Mouse (Mus musculus): Measurements from ENCODE around the gene Efemp2. TPM values are rescaled to one million over a fixed set of nuclear protein-coding genes. Genes with fewer than 3 reads are reported as not detected.

Gene Efemp2
- 1 to 10 TPM; 1.1 to 2.2 TPM for polyA plus RNA-seq (2017; shearing (Covaris generic))

DNA sequence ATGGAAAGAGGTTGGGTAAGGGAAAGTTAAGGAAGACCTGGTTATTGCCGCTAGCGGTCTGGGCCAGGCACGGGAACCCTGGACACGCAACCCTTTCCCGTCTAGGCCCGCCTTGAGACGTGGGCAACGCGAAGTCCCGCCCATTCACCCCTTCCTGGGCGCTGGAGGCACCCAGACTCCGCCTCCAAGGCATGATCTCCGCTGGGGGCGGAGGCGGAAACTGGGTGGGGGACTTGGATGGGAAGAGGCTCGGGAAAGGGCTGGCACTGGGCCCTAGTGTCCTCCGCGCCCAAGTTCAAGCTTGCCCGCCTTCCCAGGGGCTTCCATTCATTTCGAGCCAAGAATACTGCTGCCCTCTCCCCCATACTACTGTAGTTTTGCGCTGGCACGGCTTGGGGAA, at the start of gene Efemp2:
Gene Efemp2, plus strand, starts transcription at position 235 of the 400 bp plus-strand sequence.

DNA sequence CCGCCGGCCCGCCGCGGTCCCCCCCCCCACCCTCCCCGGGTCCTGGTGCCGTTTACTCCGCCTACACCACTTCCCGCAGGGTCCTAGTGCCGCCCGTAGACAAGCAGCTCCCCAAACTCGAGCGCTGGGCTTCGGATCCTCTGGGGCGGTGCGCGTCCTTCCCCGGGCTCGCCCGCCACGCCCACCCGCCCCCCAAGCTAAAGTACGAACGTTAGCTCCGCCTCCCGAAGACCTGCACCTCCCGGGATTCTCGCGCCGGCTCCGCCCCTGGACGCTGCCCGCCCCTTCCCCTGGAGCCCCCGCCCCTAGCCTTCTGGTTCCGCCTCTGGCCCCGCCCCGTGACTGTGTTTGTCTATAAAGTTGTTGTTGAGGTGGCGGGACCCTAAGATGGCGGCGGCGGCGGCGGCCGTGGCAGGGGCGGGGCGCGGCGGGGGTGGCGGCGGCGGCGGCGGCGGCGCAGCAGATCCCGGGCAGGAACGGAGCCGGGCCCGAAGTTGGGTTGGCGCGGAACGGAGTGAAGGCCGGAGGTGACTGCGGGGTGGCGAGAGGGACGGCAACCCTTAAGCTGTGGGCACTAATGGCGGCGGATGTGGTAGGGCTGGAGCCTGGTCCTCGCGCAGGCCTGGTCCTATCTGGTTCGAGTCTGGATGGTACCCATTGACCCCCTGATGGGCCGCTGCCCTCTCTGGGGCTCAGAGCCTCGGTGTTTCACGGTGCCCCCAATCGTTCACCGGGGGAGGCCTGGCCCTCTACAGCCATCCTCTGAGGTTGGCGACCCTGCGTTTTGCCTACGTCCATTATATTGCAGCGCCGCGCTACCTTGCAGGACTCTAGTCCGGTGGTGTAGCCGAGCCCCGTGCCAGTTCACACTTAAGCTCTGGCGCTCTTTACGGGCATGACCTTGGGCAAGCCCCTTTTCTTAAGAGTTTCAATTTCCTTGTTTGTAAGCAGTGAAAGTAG, 48.7 kb upstream of the Efemp2 start, which contains the start of the genes Drap1 and AI837181:
Gene Drap1, minus strand, starts transcription at position 198 of the 960 bp plus-strand sequence.
Gene AI837181, plus strand, starts transcription at position 363 of the 960 bp plus-strand sequence.

DNA sequence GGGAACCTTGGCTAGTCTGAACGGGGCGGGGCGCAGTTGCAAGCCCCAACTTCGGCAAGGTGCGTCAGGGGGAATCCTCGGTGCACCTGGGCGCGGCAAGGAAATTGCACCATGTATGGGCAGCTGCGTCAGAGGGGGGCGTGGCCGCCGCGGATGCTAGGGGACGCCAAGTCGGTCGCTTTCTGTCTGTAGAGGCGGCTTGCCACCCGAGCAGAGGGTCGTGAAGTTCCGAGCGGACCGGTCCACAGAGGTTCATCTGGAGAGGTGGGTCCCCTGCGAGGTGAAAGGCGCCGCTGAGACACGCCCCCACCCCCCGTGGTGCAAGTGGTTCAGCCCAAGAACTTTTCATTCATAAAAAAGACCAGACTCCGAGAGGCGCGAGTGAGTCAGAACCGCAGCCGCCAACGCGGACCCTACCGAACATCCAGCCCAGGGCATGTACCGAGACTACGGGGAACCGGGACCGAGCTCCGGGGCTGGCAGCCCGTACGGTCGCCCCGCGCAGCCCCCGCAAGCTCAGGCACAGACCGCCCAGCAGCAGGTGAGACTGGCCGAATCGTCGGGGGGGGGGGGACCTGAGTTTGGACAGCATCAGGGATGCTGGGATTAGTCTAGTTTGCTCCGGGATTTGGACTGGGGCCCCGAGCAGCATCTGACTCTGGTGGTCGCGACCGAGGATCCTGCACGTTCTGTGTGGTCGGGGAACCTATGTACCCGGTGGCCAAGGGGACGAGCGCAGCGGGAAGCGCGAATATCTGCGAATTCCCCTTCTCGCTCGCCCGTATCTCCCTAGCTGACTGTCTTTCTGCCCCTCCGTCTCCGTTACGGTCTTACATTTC, 26.0 kb upstream of the Efemp2 start, which contains the start of gene Fosl1:
Gene Fosl1, plus strand, starts transcription at position 33 of the 839 bp plus-strand sequence.

DNA sequence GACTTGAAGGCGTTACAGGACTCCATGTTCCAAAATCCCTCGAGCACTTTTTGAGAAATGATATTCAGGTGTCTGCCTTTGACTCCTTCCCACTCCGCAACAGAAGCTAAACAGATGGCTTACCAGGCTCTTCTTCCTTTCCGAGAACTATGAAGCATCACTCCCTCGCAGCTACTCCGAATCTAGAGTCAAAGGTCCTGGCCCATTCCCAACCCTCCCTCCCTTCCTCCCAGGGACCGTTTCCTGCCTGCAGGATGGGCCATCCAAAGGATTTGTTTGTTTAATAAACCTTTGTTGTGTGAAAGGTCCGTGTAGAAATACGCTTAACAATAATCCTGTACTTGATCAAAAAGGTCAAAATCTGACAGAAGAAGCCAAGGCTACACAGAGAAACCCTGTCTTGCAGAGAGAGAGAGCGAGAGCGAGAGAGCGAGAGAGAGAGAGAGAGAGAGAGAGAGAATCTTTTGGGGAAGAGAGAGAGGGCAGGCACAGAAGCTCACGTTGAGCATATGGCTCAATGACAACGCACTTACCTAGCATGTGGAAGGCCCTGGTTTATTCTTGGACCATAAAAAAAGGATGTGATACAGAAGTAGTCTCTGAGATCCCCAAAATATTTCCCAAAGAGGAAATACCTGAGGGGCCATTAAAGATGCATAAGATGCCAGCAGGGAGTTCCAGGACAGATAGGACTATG, 15.9 kb upstream of the Efemp2 start, which contains the start of gene Ccdc85b:
Gene Ccdc85b, minus strand, starts transcription at position 149 of the 697 bp plus-strand sequence.

DNA sequence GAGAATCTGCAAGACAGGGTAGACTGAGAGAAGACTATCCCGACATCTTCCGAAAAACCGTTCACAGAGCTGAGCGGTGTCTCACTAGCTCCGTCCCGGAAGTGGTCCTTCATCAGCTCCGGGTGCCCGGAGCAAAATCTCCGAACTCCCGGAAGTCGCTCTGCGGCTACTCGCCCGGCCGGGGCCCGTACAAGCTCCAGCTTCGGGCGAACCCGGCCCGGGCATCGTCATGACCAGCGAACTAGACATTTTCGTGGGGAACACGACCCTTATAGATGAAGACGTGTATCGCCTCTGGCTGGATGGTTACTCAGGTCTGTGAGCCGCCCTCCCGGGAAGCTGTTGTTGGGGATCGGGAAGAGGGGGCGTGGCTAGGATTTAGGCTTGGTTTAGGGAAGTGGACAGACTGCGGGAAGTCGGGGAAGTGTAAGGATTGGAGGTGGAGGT, 13.3 kb upstream of the Efemp2 start, which contains the start of gene Fibp:
Gene Fibp, plus strand, starts transcription at position 151 of the 447 bp plus-strand sequence.

DNA sequence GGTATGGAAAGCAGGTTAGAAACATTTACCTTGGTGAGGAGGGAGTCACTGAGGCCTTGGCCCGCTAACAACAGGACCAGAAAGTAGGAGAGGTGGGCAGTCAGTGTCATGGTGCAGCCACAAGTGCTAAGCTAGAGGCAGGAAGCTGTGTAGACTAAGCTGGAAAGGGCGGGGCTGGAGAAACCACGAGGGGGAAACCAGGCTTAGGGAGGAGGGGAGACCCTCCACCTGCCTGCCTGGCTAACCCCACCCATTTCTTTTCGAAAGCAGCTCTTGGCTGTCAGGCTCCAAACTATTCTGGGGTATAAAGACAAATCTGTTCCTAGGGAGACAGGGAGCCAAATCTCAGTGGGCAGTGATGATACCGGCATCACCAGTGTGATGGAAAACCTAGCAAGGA, 5.4 kb upstream of the Efemp2 start, which contains the start of gene Ctsw:
Gene Ctsw, minus strand, starts transcription at position 134 of the 400 bp plus-strand sequence.

DNA sequence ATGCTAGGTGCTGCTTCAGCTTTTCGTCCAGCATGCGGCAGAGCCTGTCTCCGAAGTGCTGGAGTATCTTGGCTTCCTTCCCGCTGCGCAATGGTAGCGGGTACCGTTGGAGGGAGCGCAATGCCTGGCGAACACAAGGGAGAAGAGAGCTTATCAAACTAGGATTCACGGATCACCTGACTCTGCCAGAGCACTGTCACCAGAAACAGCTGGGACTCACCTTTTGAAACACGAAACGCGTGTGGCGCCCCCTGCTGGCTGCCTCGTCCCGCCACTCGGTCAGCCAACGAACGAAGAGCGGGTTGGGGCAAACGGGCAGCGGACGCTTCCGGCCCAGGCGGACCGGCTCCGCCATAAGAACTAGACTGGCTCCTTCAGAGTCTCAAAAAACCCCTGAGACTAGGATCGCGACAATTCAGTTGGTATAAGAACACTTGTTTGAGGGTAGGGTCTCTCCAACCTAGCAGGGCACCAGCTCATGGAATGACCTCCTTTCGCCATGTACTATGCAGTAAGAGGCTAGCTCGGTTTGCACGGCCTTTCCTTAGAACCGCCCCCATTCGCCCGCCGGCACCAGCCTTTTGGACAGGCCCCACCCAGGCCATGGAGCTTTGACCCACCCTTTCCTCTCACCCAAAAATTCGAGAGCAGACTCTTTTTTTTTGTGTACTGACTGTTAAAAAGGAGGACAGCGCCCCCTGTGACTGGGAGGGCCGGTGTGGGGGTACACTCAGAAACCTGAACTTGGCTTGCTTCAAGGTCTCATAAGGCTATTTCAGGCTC, 14.2 kb downstream of the Efemp2 start, which contains the start of gene Mus81:
Gene Mus81, minus strand, starts transcription at position 635 of the 783 bp plus-strand sequence.

DNA sequence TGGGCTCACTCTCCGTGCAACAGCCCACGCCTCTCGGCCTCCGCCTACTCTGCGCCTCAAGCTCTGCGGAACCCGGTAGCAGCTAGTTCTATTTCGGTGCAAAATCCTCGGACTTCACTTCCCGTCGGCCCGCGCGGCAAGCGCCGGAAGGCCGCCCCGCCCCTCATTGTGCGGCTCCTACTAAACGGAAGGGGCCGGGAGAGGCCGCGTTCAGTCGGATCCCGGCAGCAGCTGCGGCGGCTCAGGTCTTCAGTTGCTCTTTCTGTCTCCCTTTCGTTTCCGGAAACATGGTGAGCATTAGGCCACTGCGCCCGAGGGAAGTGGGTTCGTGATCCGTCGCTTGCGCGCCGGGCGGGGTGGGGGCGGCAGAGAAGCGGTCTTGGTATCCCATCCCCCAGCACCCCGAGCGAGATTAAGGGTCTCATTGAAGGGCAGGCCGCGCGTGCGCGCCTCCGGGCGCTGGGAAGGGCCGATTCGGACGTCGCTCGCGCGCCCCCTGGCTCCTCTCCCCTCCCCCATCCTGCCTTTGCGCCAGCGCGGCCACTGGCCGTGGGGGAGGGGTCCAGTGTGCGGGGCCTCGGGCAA, 16.7 kb downstream of the Efemp2 start, which contains the start of gene Cfl1:
Gene Cfl1, plus strand, starts transcription at position 143 of the 585 bp plus-strand sequence.

DNA sequence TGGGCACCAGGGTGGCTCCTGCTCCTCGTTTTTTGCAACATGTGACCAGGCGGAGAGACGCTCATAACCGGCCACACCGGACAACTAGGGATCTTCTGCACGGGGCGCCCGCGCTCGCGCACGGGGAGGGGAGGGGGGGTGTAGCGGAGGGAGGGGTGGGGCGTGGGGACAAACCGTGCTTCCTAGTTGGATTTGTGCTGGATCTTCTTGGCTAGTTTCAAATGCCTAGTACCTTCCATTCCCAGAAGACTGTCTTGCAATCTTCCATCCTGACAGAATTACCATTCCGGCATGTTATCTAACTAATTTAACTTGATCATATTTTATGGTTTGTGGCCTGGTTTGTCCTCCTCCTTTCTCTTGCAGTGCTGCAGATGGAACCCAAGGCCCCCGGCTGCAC, 29.9 kb downstream of the Efemp2 start, which contains the start of gene 1700020D05Rik:
Gene 1700020D05Rik, minus strand, starts transcription at position 101 of the 400 bp plus-strand sequence.

DNA sequence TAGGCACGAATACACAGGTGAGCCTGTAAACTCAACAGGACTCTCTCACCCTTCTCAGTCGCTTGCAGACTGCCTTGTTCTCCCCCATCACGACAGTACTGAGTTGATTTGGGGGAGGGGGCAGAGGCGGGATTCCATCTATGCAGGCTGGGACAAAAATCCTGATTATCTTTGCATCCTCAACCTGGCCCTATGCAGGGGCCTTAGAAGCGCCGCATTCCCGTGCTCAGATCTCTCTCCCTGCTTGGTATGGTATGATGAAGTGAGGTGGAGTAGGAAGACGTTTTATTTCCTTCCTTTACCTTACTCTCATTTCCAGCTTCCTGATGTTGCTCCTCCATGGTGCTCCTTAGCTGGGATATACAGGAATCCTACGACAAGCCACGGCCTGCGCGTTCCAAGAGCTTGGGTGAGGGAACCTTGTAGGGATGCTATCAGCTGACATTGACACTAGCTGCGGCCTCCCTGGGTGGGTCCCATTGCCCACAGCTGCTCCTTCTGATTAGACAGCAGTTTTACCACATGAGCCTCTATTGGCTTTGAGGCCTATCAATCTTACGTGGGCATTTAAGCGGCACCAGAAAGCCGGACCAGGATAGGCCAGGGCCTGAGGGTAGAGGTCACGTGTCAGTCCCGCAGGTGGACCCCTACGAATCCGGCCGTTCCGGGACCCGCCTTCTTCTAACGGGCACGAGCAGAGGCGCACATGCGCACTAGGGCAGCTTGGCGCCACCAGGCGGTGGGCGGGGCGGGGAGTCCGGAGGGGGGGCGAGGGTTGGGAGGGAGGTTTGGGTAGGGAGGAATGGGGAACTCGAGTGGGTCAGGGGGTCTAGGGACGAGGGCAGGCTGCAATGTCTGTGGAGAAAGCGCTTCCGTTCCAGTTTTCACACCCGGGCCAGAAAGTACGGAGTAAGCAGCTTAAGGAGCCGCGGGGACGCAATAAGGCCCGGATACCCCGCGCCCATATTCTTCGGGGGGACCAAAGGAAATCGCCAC, 36.6 kb downstream of the Efemp2 start, which contains the start of gene Snx32:
Gene Snx32, minus strand, starts transcription at position 508 of the 996 bp plus-strand sequence.

Other genes with a start within 250 kb of the Efemp2 start
- 100 to 1,000 TPM; 106 to 118 TPM for gene Pacs1, start 200.8 kb upstream of the Efemp2 start, polyA plus RNA-seq (2017; shearing (Covaris generic))
- 100 to 1,000 TPM; 329 to 399 TPM for gene Sf3b2, start 178.5 kb upstream of the Efemp2 start, polyA plus RNA-seq (2017; shearing (Covaris generic))
- gene Gal3st3, start 175.6 kb upstream of the Efemp2 start, polyA plus RNA-seq (2017; shearing (Covaris generic)) = under 1 TPM; 0.23 to 0.51 TPM
- not detected for gene Catsper1, start 138.2 kb upstream of the Efemp2 start, polyA plus RNA-seq (2017; shearing (Covaris generic))
- 1 to 10 TPM; 1.8 to 3.6 TPM for gene Cst6, start 124.4 kb upstream of the Efemp2 start, polyA plus RNA-seq (2017; shearing (Covaris generic))
- 10 to 100 TPM; 54.9 to 70.9 TPM for gene Eif1ad, start 107.2 kb upstream of the Efemp2 start, polyA plus RNA-seq (2017; shearing (Covaris generic))
- gene Banf1, start 106.8 kb upstream of the Efemp2 start, polyA plus RNA-seq (2017; shearing (Covaris generic)) = 100 to 1,000 TPM; 233 to 287 TPM
- 100 to 1,000 TPM; 200 to 224 TPM for gene Sart1, start 85.3 kb upstream of the Efemp2 start, polyA plus RNA-seq (2017; shearing (Covaris generic))
- gene Tsga10ip, start 71.4 kb upstream of the Efemp2 start, polyA plus RNA-seq (2017; shearing (Covaris generic)) = under 1 TPM; 0.61 to 0.80 TPM
- gene Drap1, start 49.0 kb upstream of the Efemp2 start, polyA plus RNA-seq (2017; shearing (Covaris generic)) = 100 to 1,000 TPM; 196 to 206 TPM
- 10 to 100 TPM; 27.7 to 34.4 TPM for gene AI837181, start 48.8 kb upstream of the Efemp2 start, polyA plus RNA-seq (2017; shearing (Covaris generic))
- 1 to 10 TPM in 1 of 2 experiments, not detected in 1; 2.1 TPM for gene Fosl1, start 26.4 kb upstream of the Efemp2 start, polyA plus RNA-seq (2017; shearing (Covaris generic))
- 10 to 100 TPM; 11.6 to 13.7 TPM for gene Ccdc85b, start 16.1 kb upstream of the Efemp2 start, polyA plus RNA-seq (2017; shearing (Covaris generic))
- gene Fibp, start 13.3 kb upstream of the Efemp2 start, polyA plus RNA-seq (2017; shearing (Covaris generic)) = 100 to 1,000 TPM; 133 to 135 TPM
- gene Ctsw, start 5.4 kb upstream of the Efemp2 start, polyA plus RNA-seq (2017; shearing (Covaris generic)) = 100 to 1,000 TPM; 127 to 211 TPM
- gene Mus81, start 14.4 kb downstream of the Efemp2 start, polyA plus RNA-seq (2017; shearing (Covaris generic)) = 10 to 100 TPM; 57.6 to 65.5 TPM
- gene Cfl1, start 16.5 kb downstream of the Efemp2 start, polyA plus RNA-seq (2017; shearing (Covaris generic)) = 1,000 to 10,000 TPM; 3,119 to 3,710 TPM
- under 1 TPM; 0.25 to 0.28 TPM for gene 1700020D05Rik, start 29.8 kb downstream of the Efemp2 start, polyA plus RNA-seq (2017; shearing (Covaris generic))
- gene Snx32, start 36.6 kb downstream of the Efemp2 start, polyA plus RNA-seq (2017; shearing (Covaris generic)) = 10 to 100 TPM; 17.2 to 20.0 TPM
- 1 to 10 TPM in 1 of 2 experiments, under 1 TPM in 1; 0.20 to 4.2 TPM for gene Ovol1, start 86.7 kb downstream of the Efemp2 start, polyA plus RNA-seq (2017; shearing (Covaris generic))
- gene Ap5b1, start 94.1 kb downstream of the Efemp2 start, polyA plus RNA-seq (2017; shearing (Covaris generic)) = 10 to 100 TPM; 16.0 to 19.1 TPM
- 100 to 1,000 TPM; 142 to 162 TPM for gene Rnaseh2c, start 127.9 kb downstream of the Efemp2 start, polyA plus RNA-seq (2017; shearing (Covaris generic))
- gene Kat5, start 136.3 kb downstream of the Efemp2 start, polyA plus RNA-seq (2017; shearing (Covaris generic)) = 10 to 100 TPM; 45.4 to 62.9 TPM
- gene Rela, start 163.5 kb downstream of the Efemp2 start, polyA plus RNA-seq (2017; shearing (Covaris generic)) = 100 to 1,000 TPM; 169 to 173 TPM
- 100 to 1,000 TPM; 213 to 259 TPM for gene Sipa1, start 189.8 kb downstream of the Efemp2 start, polyA plus RNA-seq (2017; shearing (Covaris generic))
- gene Map3k11, start 214.8 kb downstream of the Efemp2 start, polyA plus RNA-seq (2017; shearing (Covaris generic)) = 10 to 100 TPM; 65.0 to 66.0 TPM
- gene Pcnx3, start 215.0 kb downstream of the Efemp2 start, polyA plus RNA-seq (2017; shearing (Covaris generic)) = 10 to 100 TPM; 44.8 to 55.5 TPM
- gene Kcnk7, start 230.4 kb downstream of the Efemp2 start, polyA plus RNA-seq (2017; shearing (Covaris generic)) = 1 to 10 TPM; 1.9 to 6.6 TPM